Mouse (Mus musculus) megakaryocyte, embryonic 14.5 days (primary cell): Measurements from ENCODE around the gene Igfbp7.

Experiments
- FLI1 ChIP-seq: IDR thresholded peaks from 2 replicates; pipeline ENCODE4 v1.6.1; 2012; ENCODE audit warnings: low read length, inconsistent platforms, mixed read lengths
- GATA1 ChIP-seq: IDR thresholded peaks from 3 replicates; pipeline ENCODE4 v1.6.1; 2012; ENCODE audit warnings: mixed read lengths, low read length, inconsistent platforms, borderline replicate concordance

DNA sequence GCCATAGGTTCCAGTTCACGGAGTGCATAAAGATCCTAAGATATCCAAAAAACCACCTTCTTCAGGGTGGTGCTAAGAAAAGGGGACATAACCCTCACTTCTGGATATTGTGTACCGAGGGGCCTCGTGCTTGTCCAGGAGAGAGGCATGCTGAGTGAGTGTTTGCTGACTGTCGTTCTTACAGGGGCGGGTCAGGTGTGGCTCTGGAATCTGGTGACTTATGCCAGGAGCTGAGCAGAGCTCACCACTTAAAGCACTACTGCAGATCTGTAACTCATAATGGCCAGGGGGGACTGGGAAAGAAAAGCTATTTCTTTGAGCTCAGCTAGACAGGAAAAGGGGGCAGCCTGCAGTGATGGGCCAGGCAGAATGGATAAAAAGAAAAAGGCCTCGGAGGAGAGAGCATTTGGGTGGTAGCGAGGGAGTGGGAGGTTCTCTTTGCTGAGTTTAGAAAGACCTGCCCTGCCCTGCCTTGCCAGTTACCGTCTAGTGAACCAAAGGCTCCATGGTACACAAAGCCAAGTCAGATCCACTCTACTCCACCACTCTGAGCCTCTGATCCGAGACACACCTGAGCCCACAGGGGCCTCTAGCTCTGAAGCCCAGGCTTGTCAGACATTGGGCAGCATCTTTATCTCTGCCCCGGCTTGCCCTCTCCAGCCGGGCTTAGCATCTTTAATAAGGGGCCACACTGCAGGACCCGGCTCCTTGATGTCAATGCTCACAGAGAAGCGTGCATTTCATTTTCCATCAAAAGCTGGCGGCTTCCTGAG is 9.4 kb downstream of the Igfbp7 start:
- TF ChIP-seq GATA1: no peak
- no peak for TF ChIP-seq FLI1
